Mouse (Mus musculus): ENCODE measurements around the gene Tmem132b. TPM values are rescaled to one million over a fixed set of nuclear protein-coding genes. Genes with fewer than 3 reads are reported as not detected.
A peak's percentile ranks its signal among the peaks of the same experiment; 100 is the strongest.
"Not testable (repeated sequence)": the region's sequence is repeated elsewhere in the genome, so short reads cannot be mapped to it uniquely, and the experiment has no call there.

Gene Tmem132b
- total RNA-seq (2021), result under 1 TPM; 0.03 to 0.24 TPM
- long read RNA-seq, experiment 1, result 0 reads
- long read RNA-seq, experiment 2, result 0 reads

DNA sequence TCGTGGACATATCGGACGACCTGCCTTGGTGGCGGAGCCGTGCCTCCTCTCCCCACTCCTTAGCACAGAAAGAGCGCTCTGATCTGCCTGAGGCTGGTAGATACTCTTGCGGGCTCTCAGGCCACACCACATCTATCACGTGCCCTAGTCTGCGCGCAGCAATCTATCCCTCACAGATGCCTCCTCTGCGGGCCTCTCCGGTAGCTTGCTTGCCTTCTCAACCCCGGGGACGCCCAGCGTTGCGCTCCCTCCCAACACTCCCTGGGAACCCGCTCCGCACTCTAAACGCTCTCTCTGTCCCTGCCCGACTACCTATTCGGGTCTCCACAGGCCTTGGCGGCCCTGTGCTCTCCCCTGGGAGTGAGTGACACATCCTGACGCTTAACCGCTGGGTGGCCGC, at the start of gene Tmem132b:
Tmem132b (plus strand) TSS at position 141 of the 400 bp plus-strand sequence.
- DNase-seq, result no peak

DNA sequence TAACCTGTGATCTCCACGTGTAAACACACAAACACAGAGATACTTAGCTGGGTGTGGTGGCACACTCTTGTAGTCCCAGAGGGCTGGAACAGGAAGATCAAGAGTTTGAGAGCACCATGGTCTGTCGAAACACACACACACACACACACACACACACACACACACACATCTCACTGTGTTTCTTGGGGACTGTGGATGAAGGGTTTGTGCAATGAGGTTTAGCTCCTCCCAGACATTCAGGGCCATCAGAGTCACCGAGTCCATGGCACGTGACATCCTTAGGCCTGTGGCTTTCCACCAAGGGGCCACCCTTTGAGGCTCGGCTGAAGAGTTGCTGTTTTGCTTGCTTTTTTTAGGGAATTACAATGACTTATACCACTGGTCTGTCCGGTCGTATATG, 49.1 kb upstream of the Tmem132b start:
- DNase-seq, result no peak

DNA sequence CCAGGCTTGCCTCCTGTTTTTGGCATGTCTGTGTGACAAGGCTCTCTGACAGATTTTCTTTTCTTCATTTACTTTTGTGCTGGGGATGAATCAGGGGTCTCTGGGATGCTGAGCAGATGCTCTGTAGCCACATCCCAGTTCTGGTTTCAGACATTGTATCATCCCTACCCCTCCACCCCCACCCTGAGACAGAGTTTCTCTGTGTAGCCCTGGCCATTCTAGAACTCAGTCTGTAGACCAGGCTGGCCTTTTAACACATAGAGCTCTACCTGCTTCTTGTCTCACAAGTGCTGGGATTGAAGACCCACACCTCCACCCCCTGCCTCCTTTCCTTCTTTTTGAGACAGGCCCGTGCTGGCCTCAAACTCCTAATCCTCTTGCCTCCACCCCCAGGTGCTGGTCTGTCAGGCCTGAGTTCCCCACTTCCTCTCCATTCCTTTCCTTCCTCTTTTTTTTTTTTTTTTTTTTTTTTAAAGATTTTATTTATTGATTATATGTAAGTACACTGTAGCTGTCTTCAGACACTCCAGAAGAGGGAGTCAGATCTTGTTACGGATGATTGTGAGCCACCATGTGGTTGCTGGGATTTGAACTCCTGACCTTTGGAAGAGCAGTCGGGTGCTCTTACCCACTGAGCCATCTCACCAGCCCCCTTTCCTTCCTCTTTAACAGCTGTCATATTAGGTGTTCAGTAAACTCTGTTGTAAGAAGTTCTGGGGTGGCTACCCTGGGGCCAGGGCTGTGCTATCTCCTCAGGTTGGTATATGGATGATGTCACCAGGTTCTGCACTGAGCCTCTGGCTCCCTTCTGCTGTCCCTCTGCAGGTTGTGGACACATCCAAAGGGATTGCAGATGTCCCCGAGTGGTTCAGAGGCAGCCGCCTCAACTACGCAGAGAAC, 47.6 kb upstream of the Tmem132b start:
- DNase-seq, result no peak

DNA sequence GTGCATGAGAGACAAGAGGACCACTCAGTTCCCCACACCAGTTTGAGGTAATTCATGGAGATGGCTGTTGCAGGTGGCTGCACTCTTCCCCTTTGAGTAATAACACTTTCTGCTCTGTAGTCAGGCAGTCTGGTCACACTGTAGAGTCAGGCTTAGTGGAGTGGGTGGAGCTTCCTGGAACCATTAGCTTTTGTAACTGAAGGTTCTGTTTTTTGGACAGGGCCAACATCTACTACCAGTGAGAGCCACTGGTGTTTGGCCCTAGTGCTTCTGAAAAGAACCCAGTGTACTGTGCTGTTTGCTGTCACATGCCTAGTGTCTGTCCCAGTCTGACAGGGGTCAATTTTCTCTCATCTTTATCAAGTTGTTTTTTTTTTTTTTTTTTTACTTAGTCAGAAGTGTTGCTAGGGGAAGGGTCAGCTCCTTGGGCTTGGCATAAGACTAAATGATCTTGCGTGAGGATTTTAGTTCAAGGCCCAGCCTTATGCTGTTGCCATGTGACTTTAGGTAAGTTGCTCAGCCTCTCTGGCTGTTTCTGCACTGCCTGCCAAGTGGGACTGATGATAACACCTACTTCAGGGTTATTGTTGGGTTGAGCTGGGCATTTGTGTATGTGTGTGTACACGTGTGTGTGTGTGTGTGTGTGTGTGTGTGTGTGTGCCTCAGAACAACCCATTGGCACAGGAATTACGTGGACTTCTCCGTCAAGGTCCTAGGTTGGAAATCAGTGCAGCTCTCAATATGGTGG, 46.4 kb upstream of the Tmem132b start:
- no peak for DNase-seq

DNA sequence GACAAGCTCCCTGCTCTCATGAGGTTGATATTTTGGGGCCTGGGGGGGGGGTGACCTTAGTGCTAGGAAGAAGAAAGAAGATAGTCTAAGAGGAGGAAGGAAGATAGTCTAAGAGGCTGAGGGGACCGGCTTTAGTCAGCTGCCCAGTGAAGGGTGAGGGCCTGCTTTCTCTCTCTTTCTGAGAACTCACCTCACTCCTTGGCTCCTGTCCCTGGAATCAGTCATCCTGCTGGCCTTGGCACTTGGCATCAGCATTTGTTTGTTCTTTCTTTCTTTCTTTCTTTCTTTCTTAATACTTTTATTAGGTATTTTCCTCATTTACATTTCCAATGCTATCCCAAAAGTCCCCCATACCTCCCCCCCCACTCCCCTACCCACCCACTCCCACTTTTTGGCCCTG, 45.5 kb upstream of the Tmem132b start:
- no peak for DNase-seq

DNA sequence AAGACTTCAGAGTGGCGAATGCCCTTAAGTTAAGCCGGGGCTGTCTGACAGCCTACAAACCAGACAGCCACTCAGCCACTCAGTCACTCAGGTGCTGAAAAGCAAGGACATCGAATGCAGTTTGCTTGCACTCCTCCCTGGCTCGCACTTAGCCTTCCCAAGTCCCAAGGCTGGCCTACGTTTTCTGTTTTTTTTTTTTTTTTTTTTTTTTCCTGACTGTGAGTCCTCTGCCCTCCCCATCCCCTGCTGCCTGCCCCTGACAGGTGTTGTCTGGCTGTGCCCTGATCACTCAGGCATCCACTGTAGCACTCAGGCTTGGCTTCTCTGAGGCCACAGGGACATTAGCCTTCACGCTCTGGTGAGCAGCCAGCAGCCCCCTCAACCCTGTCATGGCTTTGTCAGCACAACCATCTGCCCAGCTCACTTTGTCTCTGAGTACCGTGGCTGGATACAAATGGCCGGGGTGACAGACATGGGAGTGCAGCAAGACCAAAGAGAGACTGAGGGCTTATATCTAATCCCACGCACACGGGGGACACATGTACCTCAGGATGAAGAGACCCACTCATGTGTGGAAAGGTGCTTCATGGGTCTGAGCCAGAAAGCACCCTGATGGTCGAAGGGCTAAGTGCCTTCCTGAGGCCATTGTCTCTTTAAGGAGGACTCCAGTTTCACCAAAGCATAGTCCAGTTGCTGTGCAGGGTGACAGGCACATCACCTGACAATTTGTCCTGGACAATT, 44.0 kb upstream of the Tmem132b start:
- DNase-seq, result no peak

DNA sequence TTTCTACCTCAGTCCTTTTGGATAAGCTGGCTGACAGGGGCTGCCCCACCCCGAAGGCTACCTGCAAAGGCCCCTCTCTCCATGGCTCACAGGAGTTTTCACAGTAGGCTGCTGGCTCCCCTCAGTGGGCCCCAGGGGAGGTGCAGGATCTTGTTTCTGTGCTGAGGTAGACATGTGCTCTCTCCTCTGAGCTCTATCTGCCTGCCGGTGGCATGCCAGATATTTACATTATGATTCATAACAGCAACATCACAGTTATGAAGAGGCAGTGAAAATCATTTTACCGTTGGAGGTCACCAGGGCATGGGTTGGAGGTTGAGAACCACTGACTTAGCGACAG, 43.5 kb upstream of the Tmem132b start:
- no peak for DNase-seq

DNA sequence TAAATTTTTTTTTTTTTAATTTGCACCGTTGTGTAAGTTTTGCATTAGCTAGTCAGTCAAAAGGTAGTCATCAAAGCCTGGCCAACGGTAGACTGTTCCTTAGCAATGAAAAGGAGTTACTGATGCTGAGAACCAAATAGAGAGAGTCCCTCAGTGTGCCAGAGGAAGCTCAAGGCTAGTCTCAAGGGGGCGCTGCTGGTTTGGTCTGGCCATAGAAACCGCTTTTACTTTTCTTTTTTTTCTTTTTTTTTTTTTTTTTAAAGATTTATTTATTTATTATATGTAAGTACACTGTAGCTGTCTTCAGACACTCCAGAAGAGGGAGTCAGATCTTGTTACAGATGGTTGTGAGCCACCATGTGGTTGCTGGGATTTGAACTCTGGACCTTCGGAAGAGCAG, 42.6 kb upstream of the Tmem132b start:
- not testable (repeated sequence) for DNase-seq

DNA sequence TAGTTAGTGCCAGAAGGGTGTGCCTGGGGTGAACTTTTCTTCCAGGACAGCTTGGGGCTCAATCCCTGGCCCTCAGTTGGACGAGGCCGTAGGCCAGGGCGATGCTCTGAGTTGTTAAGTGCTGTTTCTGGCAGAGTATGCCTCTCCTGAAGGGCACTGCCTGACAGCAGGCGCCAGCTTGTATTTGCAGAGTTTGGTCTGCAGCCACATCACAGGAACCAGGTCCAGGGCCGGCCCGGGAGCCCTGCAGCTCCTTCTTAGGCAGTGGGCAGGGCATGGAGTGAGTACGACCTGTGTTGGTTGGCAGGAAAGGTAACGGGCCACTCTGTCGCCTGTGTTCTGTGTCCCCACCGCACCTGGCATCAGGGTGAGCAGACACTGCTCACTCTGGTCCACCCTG, 40.5 kb upstream of the Tmem132b start:
- DNase-seq, result peak; percentile 80

DNA sequence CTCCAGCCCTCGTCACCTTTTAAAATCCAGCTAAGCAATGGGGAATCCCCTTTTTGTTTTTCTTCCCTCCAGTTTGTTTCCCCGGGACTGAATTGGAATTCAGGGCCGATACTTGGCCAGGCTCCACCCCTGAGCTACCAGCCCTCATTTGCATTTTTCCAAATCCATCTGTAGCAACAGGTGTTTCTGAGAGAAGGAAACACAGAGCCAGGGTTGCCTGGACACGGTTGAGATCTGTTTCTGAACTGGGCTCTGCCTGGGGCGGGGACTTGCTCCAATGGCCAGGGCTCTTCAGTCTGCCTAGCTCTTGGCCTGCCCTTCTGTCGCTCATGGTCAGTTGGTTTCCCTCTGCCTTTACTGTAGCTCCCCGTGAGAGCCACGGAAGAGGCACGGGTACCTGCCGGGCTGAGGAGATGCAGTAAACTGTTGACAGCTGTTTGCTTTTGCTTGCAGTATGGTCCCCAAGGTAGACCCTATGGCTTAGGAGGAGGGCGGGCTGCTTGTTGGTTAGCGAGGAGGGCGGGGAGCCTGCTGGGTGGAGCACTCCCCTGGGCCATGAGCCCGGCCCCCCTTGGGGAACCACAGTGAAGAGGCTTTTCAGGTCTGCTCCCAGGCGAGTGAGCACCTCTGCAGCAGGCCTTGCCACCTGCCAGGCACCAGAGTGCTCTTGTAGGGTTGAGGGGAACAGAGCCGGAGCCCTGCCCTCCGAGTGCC, 39.0 kb upstream of the Tmem132b start:
- no peak for DNase-seq

DNA sequence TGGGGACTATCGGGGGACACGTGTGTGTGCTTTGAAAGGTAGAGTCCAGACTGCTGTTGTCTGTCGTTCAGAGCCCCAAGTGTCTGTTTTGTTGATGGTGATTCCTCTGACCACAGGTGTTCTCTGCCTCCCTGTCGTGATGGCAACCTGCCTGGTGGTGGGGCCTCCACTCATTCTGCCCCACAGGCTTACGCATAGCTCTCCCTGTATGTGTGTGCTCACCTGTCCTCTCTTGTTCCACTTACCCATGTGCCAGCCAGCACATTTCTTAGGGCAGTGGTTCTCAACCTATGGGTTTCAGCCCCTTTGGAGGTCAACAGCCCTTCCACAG, 38.5 kb upstream of the Tmem132b start:
- DNase-seq, result no peak

DNA sequence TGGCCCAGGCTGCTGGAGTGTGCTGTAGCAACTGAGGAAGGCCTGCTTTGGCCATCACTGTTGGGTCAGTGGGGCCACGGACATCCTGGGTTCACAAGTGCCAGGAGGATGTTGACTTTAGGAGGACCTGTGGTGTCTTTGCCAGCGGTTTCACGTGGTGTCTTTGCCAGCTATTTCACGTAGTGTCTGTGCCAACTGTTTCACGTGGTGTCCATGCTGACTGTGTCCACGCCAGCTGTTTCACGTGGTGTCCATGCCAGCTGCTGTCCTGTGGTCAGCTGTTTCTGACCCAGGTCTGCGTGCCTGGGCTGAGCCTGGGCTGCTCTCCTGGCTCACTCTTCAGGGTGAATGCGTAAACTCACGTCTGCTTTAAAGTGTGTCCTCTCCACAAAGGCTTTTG, 35.9 kb upstream of the Tmem132b start:
- DNase-seq, result peak; percentile 49

DNA sequence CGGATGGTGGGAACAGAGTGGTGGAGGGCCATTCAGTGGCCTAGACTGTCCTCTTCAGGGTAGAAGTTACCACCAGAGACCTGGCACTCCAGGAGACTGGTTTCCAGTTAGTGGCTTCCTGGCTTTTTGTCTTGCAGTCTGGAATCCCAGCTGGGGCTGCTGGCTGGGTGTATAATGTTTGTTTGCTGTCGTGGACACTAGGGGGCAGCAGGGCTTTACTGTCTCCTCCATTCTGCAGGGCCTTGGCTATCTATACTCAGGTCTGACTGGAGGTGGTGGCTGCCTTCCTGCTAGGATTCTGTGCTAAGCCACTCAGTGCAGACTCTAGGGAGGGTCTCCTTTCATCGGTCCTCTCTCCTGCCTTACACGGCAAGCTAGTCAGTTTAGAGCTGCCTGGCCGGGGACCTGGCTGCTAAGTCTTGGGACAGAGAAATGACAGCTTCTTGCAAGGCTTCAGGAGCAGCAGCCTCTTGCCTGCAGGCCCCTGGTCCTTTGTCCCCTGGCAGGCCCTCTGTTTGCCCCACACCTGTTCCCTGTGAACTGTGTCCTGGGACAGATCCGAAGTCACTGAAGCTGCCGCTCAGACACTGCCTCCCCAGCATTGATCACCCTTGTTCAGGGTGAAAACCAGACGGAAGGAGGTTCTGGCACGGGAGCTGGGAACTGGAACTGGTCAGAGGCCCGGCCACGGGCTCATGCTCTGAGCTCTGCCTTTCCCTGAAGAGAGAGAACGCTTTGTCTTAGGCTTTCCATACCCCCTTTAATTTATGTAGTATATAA, 33.6 kb upstream of the Tmem132b start:
- peak; percentile 54 for DNase-seq

DNA sequence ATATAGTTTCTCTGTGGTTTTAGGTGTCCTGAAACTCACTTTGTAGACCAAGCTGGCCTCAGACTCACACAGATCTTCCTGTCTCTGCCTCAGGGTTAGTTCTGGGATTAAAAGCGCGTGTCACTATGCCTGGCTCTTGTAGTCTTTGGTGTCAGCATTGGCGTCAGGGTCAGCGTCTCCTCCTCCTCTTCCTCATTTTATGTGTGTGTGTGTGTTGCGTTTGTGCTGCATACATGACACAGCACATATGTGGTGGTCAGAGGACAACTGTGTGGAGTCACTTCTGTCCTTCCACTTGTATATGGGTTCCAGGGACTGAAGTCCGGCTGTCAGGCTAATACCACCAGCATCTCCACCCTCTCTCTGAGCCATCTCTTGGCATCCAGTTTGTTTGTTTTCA, 30.1 kb upstream of the Tmem132b start:
- DNase-seq, result no peak

DNA sequence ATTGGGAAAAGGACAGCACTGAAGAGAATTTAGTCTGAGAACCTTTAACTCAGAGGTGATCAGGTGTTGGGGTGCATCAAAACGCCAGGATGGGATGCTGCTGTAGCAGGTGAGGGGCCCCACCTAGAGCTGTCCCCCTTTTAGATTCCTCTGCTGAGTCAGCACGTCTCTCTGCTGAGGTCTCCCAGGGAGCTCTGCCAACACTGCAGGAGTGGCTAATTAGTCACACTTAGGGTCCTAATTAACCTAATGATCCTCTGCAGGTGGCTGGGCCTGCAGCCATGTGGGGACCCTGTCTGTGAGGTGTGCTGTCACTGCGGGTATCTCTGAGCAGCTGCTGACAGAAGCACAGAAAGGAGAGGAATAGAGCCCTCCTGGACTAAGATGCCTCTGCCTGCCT, 29.4 kb upstream of the Tmem132b start:
- no peak for DNase-seq

DNA sequence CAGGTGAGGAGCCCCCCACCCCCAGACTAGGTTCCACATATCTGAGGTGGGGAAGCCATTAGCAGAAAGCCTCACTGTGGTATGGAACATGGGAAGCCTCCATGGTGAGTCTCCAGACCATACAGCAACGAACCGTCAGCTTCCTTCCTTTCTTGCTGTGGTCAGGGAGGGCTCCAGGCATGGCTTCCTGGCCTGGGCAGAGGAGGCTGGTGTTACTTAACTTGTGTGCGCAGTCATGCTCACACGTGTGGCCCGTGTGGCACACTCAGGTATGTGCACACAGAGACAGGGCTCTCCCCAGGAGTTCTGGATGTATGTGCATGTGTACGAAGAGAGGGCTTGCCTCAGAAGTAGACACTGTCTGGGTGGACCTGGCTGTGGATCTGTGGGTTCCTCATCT, 27.9 kb upstream of the Tmem132b start:
- no peak for DNase-seq

DNA sequence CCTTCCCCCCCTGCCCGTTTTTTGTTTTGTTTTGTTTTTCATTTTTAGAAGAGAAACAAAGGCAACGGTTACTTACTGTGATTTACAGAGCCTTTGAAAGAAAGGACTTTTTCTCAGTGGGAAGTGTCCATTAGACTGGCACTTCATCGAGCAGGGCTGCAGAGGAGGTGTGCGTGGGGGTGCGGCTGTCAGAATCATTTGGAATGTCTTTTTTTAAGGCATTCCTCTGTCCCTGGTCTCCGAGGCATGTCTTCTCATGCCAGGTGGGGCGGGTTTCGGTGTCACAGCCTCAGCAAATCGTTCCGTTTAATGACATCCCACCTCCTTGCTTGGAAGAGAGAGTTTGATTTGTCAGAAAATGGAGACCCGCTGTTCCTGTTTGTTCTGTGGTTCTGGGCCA, 26.9 kb upstream of the Tmem132b start:
- no peak for DNase-seq

DNA sequence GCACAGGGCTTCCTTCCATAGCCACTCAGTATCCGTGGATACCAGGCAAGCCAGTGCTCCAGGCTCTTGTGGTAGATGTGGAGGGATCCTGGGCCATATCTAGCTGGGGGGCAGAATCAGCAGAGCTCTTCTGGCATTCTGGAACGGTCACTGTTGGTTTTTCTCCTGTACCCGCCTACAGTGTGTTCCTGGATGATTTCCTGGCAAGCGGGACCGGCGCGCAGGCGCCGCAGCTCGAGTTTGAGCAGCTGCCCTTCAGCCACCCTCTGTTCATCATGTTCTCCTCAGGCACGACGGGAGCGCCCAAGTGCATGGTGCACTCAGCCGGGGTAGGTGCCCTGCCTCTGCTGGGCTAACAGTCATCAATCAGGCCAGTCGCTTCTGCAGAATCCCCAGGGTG, 25.6 kb upstream of the Tmem132b start:
- DNase-seq, result no peak

DNA sequence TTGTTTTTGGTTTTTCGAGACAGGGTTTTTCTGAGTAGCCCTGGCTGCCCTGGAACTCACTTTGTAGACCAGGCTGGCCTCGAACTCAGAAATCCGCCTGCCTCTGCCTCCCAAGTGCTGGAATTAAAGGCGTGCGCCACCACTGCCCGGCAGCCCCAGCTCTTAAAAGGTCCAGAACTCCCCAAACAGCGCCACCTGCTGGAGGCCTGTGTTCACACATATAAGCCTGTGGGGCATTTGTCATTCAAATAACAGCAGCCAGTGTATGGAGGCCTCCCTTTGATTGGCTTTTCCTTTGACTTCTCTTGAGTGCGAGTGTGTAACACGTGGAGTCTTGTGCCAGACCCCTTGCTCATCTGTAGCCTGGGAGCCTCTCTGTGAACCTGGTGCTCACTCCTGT, 24.0 kb upstream of the Tmem132b start:
- DNase-seq, result no peak

DNA sequence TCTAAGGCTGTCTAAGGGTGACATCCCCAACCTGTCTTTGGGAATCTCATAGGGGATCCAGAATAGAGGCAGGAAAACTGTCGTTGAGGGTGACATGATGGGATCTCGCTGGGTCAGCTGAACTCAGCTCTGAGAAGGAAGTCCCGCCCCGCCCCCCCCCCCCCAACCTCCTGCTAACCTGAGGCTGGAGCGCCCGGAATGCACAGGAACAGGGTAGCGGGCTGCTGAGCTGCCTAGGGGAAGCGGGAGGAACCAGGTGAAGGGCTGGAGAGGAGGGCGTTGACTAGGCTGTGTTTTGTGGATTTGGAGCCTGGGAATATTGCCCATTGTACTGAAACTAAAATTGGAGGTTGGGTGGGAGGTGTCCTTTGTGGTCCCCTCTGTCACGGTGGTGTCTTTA, 23.6 kb upstream of the Tmem132b start:
- DNase-seq, result no peak

DNA sequence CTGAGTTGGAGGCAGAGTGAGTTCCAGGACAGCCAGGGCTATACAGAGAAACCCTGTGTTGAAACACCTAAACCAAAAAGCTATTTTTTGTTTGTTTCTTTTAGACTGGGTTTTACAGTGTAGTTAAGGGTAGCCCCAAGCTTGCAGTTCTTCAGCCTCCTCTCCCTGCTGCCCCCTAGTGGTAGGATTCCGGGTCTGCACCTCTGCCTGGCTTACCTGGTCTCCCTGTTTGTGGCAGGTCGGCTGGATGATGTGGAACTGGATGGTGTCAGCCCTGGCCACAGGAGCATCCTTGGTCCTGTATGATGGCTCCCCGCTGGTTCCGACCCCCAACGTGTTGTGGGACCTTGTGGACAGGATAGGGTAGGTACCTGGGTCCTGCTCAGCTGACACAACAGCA, 22.0 kb upstream of the Tmem132b start:
- DNase-seq, result no peak

DNA sequence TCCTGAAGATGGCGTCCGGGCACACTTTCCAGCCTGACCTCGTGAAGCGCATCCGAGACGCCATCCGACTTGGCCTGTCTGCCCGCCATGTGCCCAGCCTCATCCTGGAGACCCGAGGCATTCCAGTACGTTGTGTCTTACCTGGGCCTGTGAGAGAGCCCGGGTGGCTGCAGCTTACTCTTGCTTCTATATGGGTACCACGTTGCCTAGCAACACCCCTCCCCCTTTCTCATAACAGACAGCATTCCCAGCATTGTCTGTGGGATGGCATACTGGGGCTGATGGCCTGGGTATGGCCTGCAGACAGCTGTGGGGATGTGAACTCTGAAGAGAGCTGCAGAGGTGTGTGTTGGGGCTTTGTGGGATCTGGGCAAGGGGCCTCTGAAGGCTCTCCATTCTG, 16.6 kb upstream of the Tmem132b start:
- DNase-seq, result no peak
